Mouse (Mus musculus) liver, adult 2 months (tissue): ENCODE data around the gene Ly6g5c. TPM values are rescaled to one million over a fixed set of nuclear protein-coding genes. Genes with fewer than 3 reads are reported as not detected.

Experiments
- DNase-seq: peaks from one replicate; pipeline ENCODE4 v3.0.0-alpha.2; 2011; ENCODE audit warnings: low read depth, low spot score; ENCODE audit errors: extremely low read depth
- H3K27ac ChIP-seq: fragments of 200-500 bp; replicated peaks from 2 replicates; pipeline ENCODE4 v1.5.1; 2012; ENCODE audit warnings: low read depth, mild to moderate bottlenecking, control low read depth, inconsistent platforms, low read length; ENCODE audit not compliant: insufficient read depth
- H3K27me3 ChIP-seq: fragments of 200-500 bp; 2 replicates; pipeline ENCODE4 v1.6.1; 2012; ENCODE audit warnings: mild to moderate bottlenecking, moderate library complexity, low read length, inconsistent platforms; ENCODE audit not compliant: control insufficient read depth, insufficient read depth
- H3K36me3 ChIP-seq: fragments of 200-500 bp; 2 replicates; pipeline ENCODE4 v1.6.1; 2012; ENCODE audit warnings: low read length, inconsistent platforms; ENCODE audit not compliant: control insufficient read depth, insufficient read depth
- H3K4me1 ChIP-seq: fragments of 200-500 bp; 2 replicates; pipeline ENCODE4 v1.6.1; 2011; ENCODE audit warnings: low read length; ENCODE audit not compliant: control insufficient read depth, insufficient read depth
- H3K4me3 ChIP-seq: fragments of 200-500 bp; 2 replicates; pipeline ENCODE4 v1.5.1; 2011; ENCODE audit warnings: low read depth, mild to moderate bottlenecking, control low read depth, low read length, moderate library complexity; ENCODE audit not compliant: insufficient read depth
- H3K79me2 ChIP-seq: fragments of 200-500 bp; 2 replicates; pipeline ENCODE4 v1.6.1; 2012; ENCODE audit warnings: inconsistent platforms, mild to moderate bottlenecking, low read length, moderate library complexity; ENCODE audit not compliant: control insufficient read depth, insufficient read depth
- H3K9ac ChIP-seq: fragments of 200-500 bp; 2 replicates; pipeline ENCODE4 v1.6.1; 2012; ENCODE audit warnings: low read depth, mild to moderate bottlenecking, control low read depth, inconsistent platforms, low read length
- CTCF ChIP-seq: fragments of 200-500 bp; IDR thresholded peaks from 2 replicates; pipeline ENCODE4 v1.5.1; 2011; ENCODE audit warnings: low read depth, low read length, control low read depth
- POLR2A ChIP-seq: fragments of 200-500 bp; IDR thresholded peaks from 2 replicates; pipeline ENCODE4 v1.6.1; 2011; ENCODE audit warnings: low read length, control low read depth; ENCODE audit not compliant: insufficient read depth; ENCODE audit errors: extremely low read depth
- WGBS: fragments of 180-500 bp; shearing (Covaris S2); methylation state at CpG from one replicate; pipeline ENCODE4 v1.1.7; 2018; 5-methylcytosine and 5-hydroxymethylcytosine counted together
- polyA plus RNA-seq: library from polyadenylated mRNA; depleted of rRNA; stranded (reverse); fragments of >200 nt; gene quantifications from 2 replicates; pipeline ENCODE4 v1.2.3, GENCODE M21; 2012
- total RNA-seq: library from RNA; depleted of rRNA; stranded (reverse); fragments of >200 nt; gene quantifications from 2 replicates; pipeline ENCODE4 v1.2.3, GENCODE M21; 2014

Gene Ly6g5c
- total and polyA plus RNA-seq, 2 experiments, result not detected

GRCm38 (mm10) chr17:35147348-35147747 is 39.3 kb downstream of the Ly6g5c start:
- H3K27me3 ChIP-seq, result no peaks in the 10 kb centered on the region
- TF ChIP-seq CTCF (no peak), POLR2A (no peak)
- no peaks in the 10 kb centered on the region for H3K79me2 ChIP-seq
- no peak overlapping the region for H3K27ac ChIP-seq
- no peak overlapping the region for H3K4me3 ChIP-seq
- H3K9ac ChIP-seq, result no peak overlapping the region
- H3K36me3 ChIP-seq, result peaks cover 76% of the 10 kb centered on the region
- 78% methylated on average over 3 of the region's 3 CpGs for WGBS
- no peaks in the 10 kb centered on the region; the same call in 1 of the 2 replicates for H3K4me1 ChIP-seq
- DNase-seq, result no peak

- WGBS, result 63% methylated on average over 5 of the region's 5 CpGs
Observed at GRCm38 (mm10) chr17:35147922-35148639, 40.0 kb downstream of the Ly6g5c start.

GRCm38 (mm10) chr17:35152121-35152520 is 44.0 kb downstream of the Ly6g5c start:
- DNase-seq, result peak; percentile 40
- Histone ChIP-seq H3K79me2 (no peaks in the 10 kb centered on the region; the same call in 1 of the 2 replicates), H3K9ac (no peak overlapping the region), H3K27me3 (no peaks in the 10 kb centered on the region), H3K36me3 (peaks cover 77% of the 10 kb centered on the region), H3K4me3 (no peak overlapping the region), H3K4me1 (no peaks in the 10 kb centered on the region; the same call in 1 of the 2 replicates), H3K27ac (no peak overlapping the region)
- 57% methylated on average over 4 of the region's 4 CpGs for WGBS
- no peak for TF ChIP-seq CTCF
- no peak for TF ChIP-seq POLR2A

More at GRCm38 (mm10) chr17:35147922-35148639, 40.0 kb downstream of the Ly6g5c start:
- TF ChIP-seq CTCF (no peak), POLR2A (no peak)
- no peak overlapping the region for H3K4me3 ChIP-seq
- no peaks in the 10 kb centered on the region for H3K79me2 ChIP-seq
- DNase-seq, result no peak
- H3K4me1 ChIP-seq, result no peaks in the 10 kb centered on the region; the same call in 1 of the 2 replicates
- H3K27me3 ChIP-seq, result no peaks in the 10 kb centered on the region
- 0 out of 2 replicates have a peak overlapping the region, but pooled peaks have one; percentile 39 for H3K27ac ChIP-seq
- no peak overlapping the region for H3K9ac ChIP-seq
- peaks cover 75% of the 10 kb centered on the region for H3K36me3 ChIP-seq

- DNase-seq, result no peak
- Histone ChIP-seq H3K27ac (no peak overlapping the region), H3K4me1 (no peaks in the 10 kb centered on the region; the same call in 1 of the 2 replicates), H3K27me3 (no peaks in the 10 kb centered on the region), H3K4me3 (no peak overlapping the region), H3K79me2 (peaks cover 3% of the 10 kb centered on the region; the same call in 1 of the 2 replicates), H3K36me3 (peaks cover 80% of the 10 kb centered on the region), H3K9ac (no peak overlapping the region)
- WGBS, result 90% methylated on average over 9 of the region's 9 CpGs
- no peak for TF ChIP-seq CTCF
- TF ChIP-seq POLR2A, result no peak
Observed at GRCm38 (mm10) chr17:35153077-35153476, 45.0 kb downstream of the Ly6g5c start.

- H3K27ac ChIP-seq, result no peak overlapping the region
- peaks cover 3% of the 10 kb centered on the region; the same call in 1 of the 2 replicates for H3K79me2 ChIP-seq
- no peak overlapping the region for H3K9ac ChIP-seq
- no peak overlapping the region for H3K4me3 ChIP-seq
- WGBS, result 87% methylated on average over 4 of the region's 4 CpGs
- no peaks in the 10 kb centered on the region for H3K4me1 ChIP-seq
- H3K27me3 ChIP-seq, result no peaks in the 10 kb centered on the region
- no peak for DNase-seq
- TF ChIP-seq POLR2A (no peak), CTCF (no peak)
- H3K36me3 ChIP-seq, result peaks cover 81% of the 10 kb centered on the region
Observed at GRCm38 (mm10) chr17:35153931-35154330, 45.9 kb downstream of the Ly6g5c start.

GRCm38 (mm10) chr17:35154616-35155015 is 46.5 kb downstream of the Ly6g5c start:
- H3K4me3 ChIP-seq, result no peak overlapping the region
- no peak overlapping the region for H3K27ac ChIP-seq
- peaks cover 6% of the 10 kb centered on the region; the same call in 1 of the 2 replicates for H3K79me2 ChIP-seq
- H3K9ac ChIP-seq, result no peak overlapping the region
- TF ChIP-seq POLR2A (no peak), CTCF (no peak)
- H3K27me3 ChIP-seq, result no peaks in the 10 kb centered on the region
- no peak for DNase-seq
- 91% methylated on average over 7 of the region's 7 CpGs for WGBS
- no peaks in the 10 kb centered on the region for H3K4me1 ChIP-seq
- peaks cover 84% of the 10 kb centered on the region for H3K36me3 ChIP-seq
